Mouse (Mus musculus) layer of hippocampus, adult 9-11 months (tissue): ENCODE measurements around the gene Gli1.

ENCODE experiments used
- DNase-seq: peaks from one replicate; pipeline ENCODE4 v3.0.0; 2022

Gli1 gene

DNA sequence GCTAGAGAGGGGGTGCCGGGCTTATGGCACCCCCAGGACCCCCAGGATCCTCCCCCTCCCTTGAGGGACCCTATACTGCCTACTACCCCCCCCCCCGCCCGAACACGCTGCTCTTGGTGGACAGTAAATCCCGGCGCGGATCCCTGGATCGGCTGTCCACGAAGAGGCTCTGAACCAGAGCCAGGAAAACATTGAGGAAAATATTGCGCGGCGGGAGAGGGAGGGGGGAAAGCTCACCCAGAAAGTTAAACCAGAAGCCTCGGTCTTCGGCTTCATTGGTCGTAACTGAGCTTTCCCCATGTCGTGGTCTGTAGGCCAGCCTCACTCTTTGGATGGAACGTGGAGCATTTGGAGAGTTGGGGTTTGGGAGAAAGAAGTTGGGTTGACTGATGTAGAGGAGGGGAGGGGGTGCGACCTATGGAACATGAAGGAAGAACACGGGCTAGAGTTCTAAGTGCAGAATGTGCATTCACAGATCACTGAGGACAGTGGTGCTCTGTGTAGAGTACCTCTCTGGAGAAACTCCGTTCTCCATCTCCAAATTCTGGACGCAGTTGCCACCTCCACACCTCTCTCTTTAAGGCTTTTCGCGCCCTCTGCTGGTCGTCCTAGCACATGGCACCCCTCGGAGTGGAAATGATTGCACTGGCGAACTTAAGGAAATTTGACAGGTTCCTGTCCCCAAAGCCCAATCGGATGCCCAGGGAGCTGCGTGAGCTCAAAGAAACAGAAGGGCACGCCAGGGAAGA is at the start of gene Gli1:
Gene Gli1 (minus strand): TSS at position 84 of the 749 bp plus-strand sequence.
- DNase-seq = peak; percentile 58

DNA sequence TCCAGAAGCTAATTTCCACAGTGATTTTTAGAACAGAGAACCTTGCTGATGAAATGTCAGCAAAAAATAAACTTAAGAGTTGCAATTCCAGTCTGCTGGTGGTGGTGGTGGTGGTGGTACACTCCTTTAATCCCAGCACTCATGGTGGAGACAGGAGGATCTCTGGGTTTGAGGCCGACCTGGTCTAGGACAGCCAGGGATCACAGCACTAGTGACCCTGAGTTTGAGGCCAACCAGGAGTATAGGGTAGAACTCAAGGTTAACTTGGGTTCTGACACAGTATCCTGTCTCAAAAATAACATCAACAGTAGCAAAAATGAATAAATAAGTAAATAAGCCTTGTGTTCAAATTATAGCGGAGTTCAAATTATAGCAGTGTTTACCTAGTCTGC is 40.0 kb upstream of the Gli1 start:
- DNase-seq = no peak

DNA sequence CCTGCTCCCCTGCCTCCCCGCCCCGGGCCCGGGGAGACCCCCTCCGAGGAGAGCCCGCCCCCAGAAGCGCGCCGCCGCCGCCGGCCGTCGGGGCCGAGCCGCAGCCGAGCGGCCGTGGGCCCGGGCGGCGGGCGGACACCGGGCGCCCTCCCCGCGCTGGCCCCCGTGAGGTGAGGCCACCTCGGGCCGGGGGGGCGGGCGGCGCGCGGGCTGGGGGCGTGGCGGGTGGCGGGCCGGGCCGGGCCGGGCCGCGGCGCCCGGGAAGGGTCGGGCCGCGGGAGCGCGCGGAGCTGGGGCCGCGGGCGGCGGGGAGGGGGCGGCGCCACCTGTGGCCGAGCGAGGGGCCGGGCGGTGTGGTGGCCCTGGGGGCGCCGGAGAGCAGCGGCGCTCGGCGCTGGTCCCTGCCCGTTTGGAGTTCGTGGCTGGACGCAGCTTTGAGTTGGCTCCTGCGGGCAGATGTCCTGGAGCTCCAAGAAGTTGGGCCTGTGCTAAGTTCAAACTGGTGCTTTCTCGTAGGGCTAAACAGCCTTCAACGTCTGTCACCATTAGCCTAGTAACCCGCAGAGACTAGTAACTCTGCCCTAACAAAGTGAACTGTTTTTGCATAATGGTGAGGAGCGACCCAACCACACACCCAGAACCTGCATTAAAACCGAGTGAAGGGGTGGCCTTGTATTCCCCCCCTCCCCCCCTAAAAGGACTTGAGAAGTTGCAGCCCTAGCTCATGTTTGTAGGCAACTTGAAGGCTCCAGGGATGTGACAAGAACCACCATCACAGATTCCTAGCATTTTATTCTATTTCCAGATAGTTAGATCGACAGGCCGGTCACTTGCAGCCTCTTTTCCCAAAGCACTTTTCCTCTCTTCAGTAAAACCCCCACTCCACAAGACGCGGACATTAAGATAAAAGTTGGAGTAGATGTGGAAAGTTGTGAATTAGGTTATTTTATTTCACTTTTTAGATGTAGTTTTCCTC is 39.3 kb upstream of the Gli1 start:
- peak; percentile 15 for DNase-seq

DNA sequence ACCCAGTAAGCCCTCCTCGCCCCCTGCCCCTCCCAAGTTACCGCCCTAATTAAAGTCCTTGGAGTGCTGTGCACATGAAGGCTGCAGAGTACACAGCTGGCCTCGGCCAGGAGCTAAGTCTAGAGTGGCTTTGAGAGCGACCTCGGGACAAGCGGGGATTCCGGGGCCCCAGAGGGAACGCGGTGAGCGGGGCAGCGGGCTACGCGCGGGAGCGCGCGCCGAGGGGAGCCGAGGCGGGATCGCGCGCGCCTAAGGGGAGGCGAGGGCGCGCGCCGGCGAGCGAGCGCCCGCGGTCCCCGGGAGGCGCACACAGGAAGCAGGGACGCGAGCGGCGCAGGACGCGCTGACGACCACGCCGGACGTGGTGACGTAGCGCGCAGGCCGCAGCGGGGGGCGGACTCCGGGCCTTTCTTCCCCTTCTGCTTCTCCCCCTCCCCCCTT is 38.5 kb upstream of the Gli1 start, which contains the start of gene R3hdm2:
Gene R3hdm2 (plus strand): TSS at position 77 of the 441 bp plus-strand sequence.
- peak; percentile 93 for DNase-seq

DNA sequence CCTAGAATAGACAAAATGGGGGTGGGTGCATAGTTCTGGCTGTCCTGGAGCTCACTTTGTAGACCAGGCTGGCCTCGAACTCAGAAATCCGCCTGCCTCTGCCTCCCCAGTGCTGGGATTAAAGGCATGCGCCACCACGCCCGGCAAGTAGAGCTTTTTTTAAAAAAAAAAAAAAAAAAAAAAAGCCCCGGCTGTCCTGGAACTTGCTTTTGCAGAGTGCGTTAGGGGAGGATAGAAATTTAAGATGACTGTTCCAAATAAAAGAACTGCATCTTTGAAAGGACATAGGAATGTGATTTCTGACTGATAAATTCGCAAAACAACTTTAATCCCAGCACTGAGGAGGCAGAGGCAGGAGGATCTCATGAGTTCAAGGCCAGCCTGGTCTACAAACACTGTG is 37.9 kb upstream of the Gli1 start:
- no peak for DNase-seq

DNA sequence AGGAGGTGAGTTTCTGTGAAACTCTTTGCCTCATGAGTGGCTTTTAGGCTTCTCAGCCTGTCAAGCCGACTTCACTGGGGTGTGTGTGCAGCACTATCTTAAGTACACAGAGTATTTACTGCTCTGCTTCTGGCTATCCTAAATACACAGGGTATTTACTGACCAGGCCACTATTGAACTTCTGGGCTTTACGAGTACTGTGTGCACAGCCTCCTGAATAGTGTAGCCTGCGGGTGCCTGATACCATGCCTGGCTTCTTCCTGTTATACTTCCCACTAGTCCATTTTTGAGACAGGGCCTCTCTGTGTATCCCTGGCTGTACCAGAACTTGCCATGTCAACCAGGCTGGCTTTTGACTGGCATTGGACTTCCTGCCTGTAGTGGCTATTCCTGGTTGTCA is 35.9 kb upstream of the Gli1 start:
- no peak for DNase-seq

DNA sequence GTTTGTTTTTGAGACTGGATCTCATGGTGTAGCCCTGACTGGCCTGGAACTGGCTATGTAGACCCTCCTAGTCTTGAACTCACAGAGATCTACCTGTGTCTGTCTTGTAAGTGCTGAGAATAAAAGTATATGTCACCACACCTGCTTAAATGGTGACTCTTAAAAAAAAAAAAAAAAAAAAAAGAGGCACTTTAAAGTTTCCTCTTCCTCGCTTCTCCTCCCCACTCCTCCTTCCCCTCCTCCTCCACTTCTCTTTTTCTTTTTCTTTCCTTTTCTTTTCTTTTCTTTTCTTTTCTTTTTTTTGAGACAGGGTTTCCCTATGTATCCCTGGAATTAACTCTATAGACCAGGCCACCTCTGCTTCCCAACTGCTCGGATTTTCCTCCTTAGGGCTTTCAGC is 29.2 kb upstream of the Gli1 start:
- no peak for DNase-seq

DNA sequence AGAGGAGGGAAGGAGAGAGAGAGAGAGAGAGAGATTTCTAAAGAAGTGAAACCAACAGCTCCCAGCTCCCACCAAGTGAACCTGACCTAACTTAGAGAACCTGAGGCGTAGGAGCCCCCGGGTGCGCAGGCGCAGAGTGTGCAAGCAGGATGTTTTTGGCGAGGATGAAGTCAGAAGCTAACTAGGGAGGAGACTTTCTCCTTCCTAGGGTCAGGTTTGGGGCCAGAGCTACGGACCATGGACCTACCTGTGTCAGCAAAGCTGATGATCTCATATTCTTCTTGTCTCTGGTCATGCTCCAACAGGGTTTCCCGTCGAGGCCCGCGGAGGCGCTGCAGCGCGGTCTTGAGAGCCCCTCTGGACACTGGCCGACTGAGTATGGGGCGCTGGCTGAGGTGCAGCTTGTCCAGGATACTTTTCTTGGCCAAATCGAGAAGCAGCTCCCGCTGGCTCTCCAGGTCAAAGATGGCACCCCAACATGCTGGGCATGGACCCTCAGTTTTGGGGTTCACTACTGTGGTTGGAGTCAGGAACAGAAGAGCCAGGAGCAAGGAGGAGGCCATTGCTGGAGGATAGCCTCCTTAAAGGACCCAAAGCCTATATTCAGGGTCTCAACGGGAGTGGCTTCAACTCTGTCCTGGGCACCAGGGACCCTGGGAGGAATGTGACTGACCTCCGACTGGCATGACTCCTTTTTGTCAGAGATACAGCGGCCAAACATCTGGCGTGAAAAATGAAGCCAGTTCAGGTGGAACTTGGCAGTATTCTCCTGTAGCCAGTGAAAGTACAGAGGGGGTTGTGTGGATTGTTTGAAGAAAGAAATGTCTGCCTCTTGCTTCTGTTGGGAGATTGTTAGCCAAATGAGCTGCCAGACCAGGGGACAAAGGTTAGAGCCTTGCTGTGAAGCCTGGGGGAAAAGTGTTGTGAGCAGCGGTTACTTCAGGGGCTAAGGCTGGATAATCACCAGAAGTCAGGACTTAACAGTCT is 28.4 kb upstream of the Gli1 start, which contains the start of gene Inhbc:
Gene Inhbc (minus strand): TSS at position 598 of the 987 bp plus-strand sequence.
- no peak for DNase-seq

DNA sequence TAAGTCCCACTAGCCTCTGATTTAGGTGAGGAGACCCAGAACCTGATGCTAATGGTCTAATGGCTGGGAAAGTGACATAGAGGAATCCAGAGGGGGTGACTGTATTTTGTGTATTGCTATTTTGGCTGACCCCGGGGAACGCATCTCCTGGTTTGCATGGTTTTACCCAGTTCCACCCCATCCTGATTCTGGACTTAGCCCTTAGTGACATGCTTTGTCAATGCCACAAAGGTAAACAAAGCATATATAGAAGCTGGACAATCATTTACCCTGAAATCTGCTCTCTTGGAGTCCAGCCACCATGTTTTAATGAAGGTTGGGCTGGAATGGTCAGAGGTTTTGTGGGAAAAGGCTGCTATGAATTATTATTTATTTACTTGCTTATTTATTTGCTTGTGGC is 26.5 kb upstream of the Gli1 start:
- DNase-seq = no peak

DNA sequence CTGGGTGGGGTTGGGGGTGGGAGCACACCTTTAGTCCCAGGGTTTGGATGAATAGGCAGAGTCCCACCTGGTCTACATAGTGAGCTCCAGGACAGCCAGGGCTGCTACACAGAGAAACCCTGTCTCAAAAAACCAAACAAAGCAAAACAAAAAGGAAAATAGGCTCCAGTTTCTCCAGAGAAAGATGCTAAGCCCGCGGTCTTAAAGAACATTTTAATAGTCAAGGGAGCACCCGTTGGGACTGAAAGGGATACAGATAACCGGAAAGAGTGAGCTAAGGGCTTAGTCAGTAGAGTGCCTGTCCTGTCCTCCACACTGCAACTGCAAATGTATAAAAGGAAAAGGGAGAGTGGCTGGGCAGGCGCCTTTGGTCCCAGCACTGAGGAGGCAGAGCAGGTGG is 25.3 kb upstream of the Gli1 start:
- no peak for DNase-seq

DNA sequence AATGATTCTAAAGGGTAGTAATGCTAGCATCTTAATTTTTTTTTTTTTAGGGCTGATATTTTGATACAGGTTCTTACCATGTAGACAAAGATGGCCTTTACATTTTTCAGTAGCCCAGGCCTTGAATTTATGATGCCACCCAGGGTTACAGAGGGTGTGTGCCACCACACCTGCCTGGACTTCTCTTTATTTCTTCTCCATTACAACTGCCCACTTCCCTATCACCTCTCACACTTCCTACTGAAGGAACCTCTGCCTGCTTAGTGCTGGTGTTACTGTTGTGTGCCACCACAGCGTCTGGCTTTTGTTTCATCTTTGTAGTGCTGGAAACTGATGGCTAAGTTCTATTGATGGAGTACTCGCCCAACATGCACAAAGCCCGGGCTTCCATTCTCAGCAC is 18.9 kb upstream of the Gli1 start:
- no peak for DNase-seq

DNA sequence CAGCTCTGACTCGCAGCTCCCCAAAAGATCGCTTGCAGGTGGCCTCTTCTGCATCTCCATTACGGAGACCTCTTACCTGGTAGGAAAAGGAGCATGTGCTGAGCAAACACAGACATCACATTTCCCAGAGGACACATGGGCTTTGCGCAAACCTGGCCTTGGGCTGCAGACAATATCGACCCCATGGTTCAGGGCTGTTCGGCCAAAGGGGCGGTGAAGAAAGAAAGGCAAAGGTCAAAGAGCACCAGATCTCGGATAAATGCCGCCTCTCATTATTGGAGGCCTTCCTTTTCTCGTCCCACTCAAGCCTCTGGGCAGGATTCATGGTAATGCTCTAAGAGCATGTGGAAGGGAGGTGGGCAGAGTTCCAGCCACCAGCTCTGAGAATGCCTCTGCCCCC is 13.6 kb upstream of the Gli1 start:
- DNase-seq = no peak

DNA sequence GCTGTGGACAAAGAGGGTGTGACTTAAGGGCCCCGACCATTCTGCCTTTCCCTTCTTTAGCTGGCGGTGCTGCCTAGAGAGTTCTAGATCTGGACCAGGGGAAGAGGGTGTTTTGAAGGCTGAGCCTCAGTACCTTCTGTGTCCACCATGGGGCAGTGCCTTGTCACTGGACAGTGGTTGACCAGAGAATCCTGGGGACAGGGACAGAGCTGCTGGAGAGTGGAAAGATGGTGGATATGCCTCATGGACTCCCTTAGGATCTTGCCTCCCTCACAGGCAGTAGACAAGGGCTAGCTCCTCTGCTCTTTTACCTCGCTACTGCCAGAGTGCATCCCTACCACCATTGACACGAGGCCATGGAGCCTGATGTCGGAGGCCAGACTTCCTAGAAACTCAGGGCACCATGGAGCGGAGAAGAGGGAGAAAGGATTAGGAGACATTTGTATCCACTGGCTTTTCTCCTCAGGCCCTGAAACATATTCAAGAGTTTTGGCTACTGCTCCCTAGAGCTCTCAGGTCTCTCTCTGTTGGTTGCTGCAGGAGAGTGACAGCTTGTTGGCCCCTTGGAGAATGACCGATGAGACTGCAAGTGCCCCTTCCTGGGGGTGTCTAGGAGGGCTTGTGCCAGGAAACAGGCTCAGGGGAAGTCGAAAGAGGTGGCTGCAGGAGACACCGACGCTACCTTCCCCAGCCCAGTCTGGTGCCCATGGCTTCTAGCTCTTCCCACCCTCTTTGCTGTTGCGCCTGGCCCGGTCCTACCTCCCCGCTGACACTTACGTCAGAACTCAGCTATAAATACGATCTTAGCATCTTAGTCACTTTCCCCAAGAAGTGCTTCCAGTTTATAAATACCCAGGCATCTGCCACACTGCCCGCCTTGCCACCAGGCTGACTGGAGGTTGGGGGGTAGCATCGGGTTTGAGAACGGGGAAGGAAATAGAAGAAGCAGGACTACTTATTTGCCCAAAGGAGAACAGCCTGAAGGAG is 12.4 kb upstream of the Gli1 start, which contains the start of gene Inhbe:
Gene Inhbe (minus strand): TSS at position 503 of the 987 bp plus-strand sequence.
- DNase-seq = peak; percentile 88

DNA sequence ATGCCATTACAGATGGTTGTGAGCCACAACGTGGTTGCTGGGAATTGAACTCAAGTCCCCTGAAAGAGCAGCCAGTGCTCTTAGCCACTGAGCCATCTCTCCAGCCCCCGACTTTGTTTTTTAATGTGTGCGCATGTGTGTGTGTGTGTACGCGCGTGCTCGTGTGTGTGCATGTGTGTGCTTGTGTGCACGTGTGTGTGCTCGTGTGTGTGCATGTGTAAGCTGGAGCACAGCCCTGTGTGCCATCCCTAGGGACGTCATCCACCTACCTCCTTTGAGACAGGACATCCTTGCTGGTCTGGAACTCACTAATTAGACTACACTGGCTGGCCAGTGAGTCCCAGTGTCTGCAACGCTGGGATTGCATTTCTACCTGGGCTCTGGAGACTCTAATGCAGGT is 11.0 kb upstream of the Gli1 start:
- no peak for DNase-seq

DNA sequence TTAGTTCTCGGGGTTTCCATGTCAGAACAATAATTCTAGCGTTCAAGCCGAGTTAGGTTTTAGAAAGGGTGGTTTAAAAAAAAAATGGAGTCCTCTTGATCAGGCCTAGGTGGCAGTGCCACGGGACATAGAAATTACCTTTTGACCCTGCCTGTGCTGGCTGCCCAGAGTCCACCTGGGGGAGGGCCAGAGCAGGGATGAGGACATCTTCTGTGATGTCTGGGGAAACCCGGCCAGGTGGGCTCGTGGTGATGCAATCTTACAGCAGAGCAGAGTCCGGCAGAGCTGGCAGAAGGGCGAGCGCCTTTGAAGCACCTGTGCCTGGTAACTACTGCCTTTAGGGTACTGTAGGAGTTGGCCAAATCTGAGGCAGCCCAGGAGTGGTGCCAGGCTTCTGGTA is 10.4 kb upstream of the Gli1 start:
- DNase-seq = no peak

DNA sequence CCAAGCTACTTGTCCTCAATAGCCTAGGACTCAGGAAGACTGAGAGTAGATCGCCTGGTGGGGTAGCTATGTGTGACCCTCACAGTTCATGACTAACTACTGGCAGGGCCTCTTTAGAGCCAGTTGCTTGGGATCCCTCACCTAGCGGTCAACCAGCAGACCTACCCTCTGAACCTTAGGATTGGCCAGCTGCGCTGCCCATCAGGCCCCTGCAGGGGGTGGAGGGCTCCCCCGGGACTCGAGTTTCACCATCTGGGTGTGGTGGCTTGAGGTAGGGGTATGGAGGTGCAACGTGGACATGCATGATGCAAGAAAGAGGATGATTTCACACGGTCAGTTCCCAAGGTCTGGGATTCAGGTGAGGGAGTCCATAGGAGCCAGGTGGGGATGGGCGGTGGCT is 9.9 kb upstream of the Gli1 start:
- DNase-seq = no peak

DNA sequence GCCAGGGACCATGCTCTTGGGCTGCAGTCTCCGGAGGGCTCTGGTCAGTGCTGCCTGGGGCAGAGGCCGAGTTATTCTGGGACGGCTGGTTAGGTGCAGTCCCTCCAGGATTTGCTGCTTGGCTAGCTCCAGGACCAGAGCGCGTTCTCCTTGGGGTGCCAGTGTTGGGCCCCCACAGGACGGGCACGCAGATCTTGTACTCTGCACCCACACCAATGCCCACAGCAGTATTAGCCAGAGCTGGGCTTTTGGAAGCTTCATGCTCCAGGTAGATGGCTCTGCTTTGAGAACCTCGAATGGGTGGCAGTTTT is 9.5 kb upstream of the Gli1 start:
- no peak for DNase-seq

DNA sequence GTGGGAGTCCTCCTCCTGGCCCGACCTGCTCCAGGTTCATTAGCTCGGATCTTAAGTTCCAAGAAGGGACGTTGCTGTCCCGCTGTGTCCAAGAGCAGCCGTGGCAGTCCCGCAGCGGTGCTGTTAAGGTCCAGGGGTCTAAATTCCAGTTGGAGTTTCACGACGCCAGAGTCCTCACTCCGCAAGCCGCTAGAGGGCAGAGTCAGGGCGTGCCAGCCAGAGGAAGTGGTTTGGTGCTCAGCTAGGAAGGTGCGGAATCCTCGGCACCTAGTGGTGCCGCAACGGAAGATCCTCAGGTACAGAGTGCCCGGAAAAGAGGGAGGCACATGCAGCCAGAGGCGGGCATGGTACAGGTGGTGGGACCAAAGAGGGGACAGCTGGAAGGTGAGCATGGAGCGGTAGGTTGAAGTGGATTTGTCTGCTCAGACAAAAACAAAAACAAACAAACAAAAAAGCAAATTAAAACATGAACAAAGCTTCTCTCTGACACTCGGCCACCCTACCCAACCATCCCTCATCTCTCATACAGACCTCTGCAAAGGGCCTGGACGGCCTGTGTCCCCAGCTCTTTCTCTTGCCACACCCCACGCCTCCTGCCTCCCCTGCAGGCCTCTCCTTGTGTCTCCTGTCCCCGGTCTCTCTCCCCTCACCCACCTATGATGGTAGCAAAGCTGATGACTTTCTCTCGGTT is 9.0 kb upstream of the Gli1 start:
- DNase-seq = no peak

DNA sequence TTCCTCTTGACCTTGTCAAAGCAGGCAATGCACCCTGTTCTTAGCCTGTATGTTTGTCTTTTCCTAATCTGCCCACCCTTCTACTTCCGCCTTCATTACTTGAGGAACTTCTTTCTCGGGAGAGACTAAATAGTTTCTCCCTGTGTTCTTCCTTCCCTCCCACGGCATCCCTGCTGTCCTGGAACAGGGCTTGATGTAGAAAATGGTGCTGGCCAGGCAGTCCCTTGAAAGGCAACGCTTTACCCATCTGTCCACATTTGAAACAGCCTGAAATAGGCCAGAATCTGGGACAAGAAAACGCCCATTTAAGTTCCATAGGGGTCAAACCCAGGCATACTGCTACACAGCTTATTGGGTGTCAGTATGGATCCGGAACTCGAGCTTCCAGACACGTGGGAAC is 8.0 kb upstream of the Gli1 start:
- DNase-seq = no peak

DNA sequence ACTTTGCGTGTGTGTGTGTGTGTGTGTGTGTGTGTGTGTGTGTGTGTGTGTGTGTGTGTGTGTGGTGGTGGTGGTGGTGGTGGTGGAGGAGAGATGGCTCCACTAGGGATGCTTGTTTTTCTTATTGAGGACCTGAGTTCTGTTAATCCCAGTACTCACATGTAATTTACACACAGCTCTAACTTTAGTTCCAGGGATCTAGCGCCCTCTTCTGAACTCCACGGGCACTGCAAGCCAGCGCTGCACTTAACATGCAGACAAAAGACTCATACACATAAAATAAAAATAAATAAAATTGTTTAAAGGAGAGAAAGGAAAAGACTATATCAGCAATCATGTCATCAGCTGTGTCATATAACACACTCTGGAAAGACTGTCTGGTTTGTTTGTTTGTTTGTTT is 7.2 kb upstream of the Gli1 start:
- no peak for DNase-seq

DNA sequence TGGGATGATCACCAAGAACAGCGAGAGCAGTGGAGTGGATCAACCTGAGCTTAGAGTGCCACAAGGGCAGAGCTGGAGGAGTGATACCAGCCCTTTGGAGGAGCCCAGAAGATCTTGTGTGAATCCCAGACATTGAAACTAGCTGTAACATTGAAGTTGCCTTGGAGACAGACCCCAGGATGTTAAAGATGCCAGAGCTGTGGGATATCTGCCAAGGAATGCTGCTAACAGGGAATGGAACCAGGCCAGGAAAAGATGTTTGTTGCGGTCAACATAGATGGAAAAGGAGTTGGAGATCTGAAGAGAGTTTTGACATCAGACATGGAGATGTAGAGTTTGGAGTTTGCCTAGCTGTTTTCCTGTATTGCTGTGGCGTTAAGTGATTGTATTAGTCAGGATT is 4.4 kb upstream of the Gli1 start:
- no peak for DNase-seq
